Mouse (Mus musculus) olfactory bulb, adult 2 months (tissue): ENCODE measurements around the gene Gm42715.

ENCODE experiments used
- CTCF ChIP-seq: fragments of 200-500 bp; IDR thresholded peaks from 2 replicates; pipeline ENCODE4 v1.5.1; 2012; ENCODE audit warnings: low read depth, mild to moderate bottlenecking, low read length, moderate library complexity; ENCODE audit not compliant: insufficient read depth
- POLR2A ChIP-seq: fragments of 200-500 bp; IDR thresholded peaks from 2 replicates; pipeline ENCODE4 v1.6.1; 2012; ENCODE audit warnings: mild to moderate bottlenecking, low read depth, low read length, moderate library complexity; ENCODE audit not compliant: insufficient read depth

- TF ChIP-seq CTCF (no peak), POLR2A (peak; percentile 84)
Observed at GRCm38 (mm10) chr7:127511808-127512230, 7.6 kb upstream of the Gm42715 start, which contains the start of gene Srcap.
